Mouse (Mus musculus): ENCODE results near the gene Ngdn.

DNA sequence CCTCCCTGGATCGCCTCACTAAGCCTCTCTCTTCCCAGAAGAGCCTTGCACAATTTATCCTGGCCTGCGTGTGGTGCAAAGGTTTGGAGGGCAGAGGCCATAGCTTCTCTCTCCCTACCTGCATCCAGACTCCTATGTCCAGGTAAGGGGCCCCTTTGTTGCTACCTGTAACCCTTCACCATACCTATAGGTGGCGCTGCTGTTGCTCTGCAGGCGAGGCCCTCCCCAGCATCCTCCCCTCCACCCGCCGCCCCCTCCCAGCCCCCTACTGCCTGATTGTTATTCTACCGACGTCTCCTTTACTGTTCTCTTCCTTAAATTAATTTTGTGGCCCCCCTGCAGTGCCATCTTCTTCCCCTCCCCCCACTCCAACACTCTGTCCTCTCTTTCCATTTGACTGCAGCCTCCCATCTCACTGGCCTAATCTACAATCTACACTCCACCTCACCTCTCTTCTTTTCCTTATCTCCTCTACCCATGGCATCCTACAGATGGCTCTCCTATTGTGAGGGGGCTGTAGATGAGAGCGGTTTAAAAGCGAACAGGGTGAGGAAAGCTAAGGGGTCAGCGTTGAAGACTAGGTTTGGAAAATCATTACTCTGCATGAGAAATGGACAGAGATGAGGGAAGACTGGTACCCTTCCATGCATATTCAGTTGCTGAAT, 13.9 kb downstream of the Ngdn start:
- TF ChIP-seq MAFK (IDR thresholded peaks at IDR 0.05; ENCODE audit: insufficient read depth, low read depth, low read length) (no peak), CHD2 (IDR thresholded peaks at IDR 0.05; ENCODE audit: low read depth, low read length) (no peak), ZC3H11A (IDR thresholded peaks at IDR 0.05; ENCODE audit: borderline replicate concordance, low read depth, low read length) (no peak)
